14 mouse cellular contexts compared by ENCODE assay signal in genomic region chr2:161241665-161242064, GRCm38 (mm10).
"Had no signal": no experiment of that assay in that cellular context is flagged by ENCODE, and none has a peak within 500 bp of the region (broad histone marks: within the 10 kb centered on the region; RNA-seq: fewer than 3 reads in every experiment).

No protein-coding gene starts in this region.

- H3K4me1 ChIP-seq: midbrain, embryonic 10.5 days; midbrain, embryonic 12.5 days; midbrain, embryonic 15.5 days; neural tube, embryonic 12.5 days had no signal

- H3K36me3 ChIP-seq: midbrain, embryonic 10.5 days; midbrain, embryonic 12.5 days; midbrain, embryonic 15.5 days; neural tube, embryonic 12.5 days had no signal

- ATAC-seq: midbrain, embryonic 15.5 days had no signal

- H3K9ac ChIP-seq: liver, embryonic 14.5 days; lung, embryonic 14.5 days; midbrain, embryonic 12.5 days; midbrain, embryonic 15.5 days; neural tube, embryonic 12.5 days had no signal

- H3K9me3 ChIP-seq: midbrain, embryonic 10.5 days; midbrain, embryonic 12.5 days; midbrain, embryonic 15.5 days; neural tube, embryonic 12.5 days had no signal

- H3K4me3 ChIP-seq: midbrain, embryonic 10.5 days; midbrain, embryonic 12.5 days; midbrain, embryonic 15.5 days; neural tube, embryonic 12.5 days had no signal

- H3K4me2 ChIP-seq: lung, embryonic 14.5 days; midbrain, embryonic 12.5 days; midbrain, embryonic 15.5 days; neural tube, embryonic 12.5 days had no signal

- H3K27ac ChIP-seq: liver, embryonic 14.5 days; midbrain, embryonic 10.5 days; midbrain, embryonic 12.5 days; midbrain, embryonic 15.5 days; neural tube, embryonic 12.5 days had no signal

- DNase-seq: lung, adult 18-20 months; lung, embryonic 14.5 days; lung, postnatal 10 days; lung, postnatal 4 days; right cerebral cortex, adult 18-20 months; right cerebral cortex, postnatal 14 days; thymus, adult 18-20 months; thymus, postnatal 14 days; thymus, postnatal 36 days had no signal

- H3K27me3 ChIP-seq: midbrain, embryonic 12.5 days; midbrain, embryonic 15.5 days; neural tube, embryonic 12.5 days had no signal
